8 mouse cellular contexts compared by ENCODE assay signal in the genomic region with DNA sequence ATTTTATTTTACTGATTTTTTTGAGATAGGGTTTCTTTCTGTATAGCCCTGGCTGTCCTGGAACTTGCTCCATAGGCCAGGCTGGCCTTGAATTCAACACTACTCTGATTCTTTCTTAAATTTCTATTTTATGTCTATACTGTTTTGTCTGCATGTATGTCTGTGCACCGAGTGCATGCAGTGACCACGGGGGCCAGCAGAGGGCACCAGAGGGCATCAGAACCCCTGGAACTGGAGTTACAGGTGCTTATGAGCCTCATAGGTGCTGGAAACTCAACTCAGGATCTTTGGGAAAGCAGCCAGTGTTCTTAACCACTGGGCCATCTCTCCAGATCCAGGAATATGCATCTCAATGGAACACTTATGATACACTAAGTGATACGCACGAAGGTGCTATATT.
DNase-seq lines count a peak whose midpoint lies in the region; ATAC-seq and TF ChIP-seq lines count a peak whose summit lies in the region.

No protein-coding gene starts in this region.

- H3K4me3 ChIP-seq in intestine, postnatal 0 days (ENCODE audit: low read depth, low read length) = no peak overlapping the region
- H3K4me3 ChIP-seq in intestine, embryonic 16.5 days (ENCODE audit: low read length) = no peak overlapping the region
- no peak overlapping the region for H3K4me3 ChIP-seq in bone marrow, adult 2 months (replicated peaks; ENCODE audit: control insufficient read depth, low read depth, low read length)
- H3K4me3 ChIP-seq in lung, postnatal 0 days (ENCODE audit: low read depth, low read length) = no peak overlapping the region
- H3K4me3 ChIP-seq in midbrain, embryonic 15.5 days = no peak overlapping the region

- no peaks in the 10 kb centered on the region for H3K36me3 ChIP-seq in intestine, postnatal 0 days (ENCODE audit: control insufficient read depth, insufficient read depth)
- no peaks in the 10 kb centered on the region for H3K36me3 ChIP-seq in intestine, embryonic 16.5 days (ENCODE audit: control insufficient read depth, insufficient read depth, low read length)
- no peaks in the 10 kb centered on the region for H3K36me3 ChIP-seq in lung, postnatal 0 days (ENCODE audit: insufficient read depth, low read length)
- no peaks in the 10 kb centered on the region for H3K36me3 ChIP-seq in midbrain, embryonic 15.5 days (replicated peaks)

- H3K4me1 ChIP-seq in intestine, postnatal 0 days (replicated peaks; ENCODE audit: control insufficient read depth, insufficient read depth, low read length) = peaks cover 6% of the 10 kb centered on the region; the same call in 1 of the 2 replicates
- H3K4me1 ChIP-seq in intestine, embryonic 16.5 days (ENCODE audit: control insufficient read depth, insufficient read depth, low read length) = peaks cover 2% of the 10 kb centered on the region; the same call in 1 of the 2 replicates
- no peaks in the 10 kb centered on the region for H3K4me1 ChIP-seq in bone marrow, adult 2 months (ENCODE audit: control insufficient read depth, insufficient read depth, low read length)
- no peaks in the 10 kb centered on the region for H3K4me1 ChIP-seq in lung, postnatal 0 days (ENCODE audit: insufficient read depth, low read depth, low read length)
- no peaks in the 10 kb centered on the region for H3K4me1 ChIP-seq in midbrain, embryonic 15.5 days

- no peak for TF ChIP-seq POLR2A in bone marrow, adult 2 months (IDR thresholded peaks at IDR 0.05; ENCODE audit: borderline replicate concordance, control insufficient read depth, low read depth, low read length)

- no peak for ATAC-seq in intestine, postnatal 0 days
- no peak for ATAC-seq in intestine, embryonic 16.5 days
- ATAC-seq in lung, postnatal 0 days = no peak
- ATAC-seq in midbrain, embryonic 15.5 days (replicated peaks) = no peak

- no peaks in the 10 kb centered on the region for H3K27me3 ChIP-seq in intestine, postnatal 0 days (replicated peaks; ENCODE audit: control insufficient read depth, insufficient read depth, low read length)
- no peaks in the 10 kb centered on the region for H3K27me3 ChIP-seq in intestine, embryonic 16.5 days (replicated peaks; ENCODE audit: control insufficient read depth, insufficient read depth, low read length)
- H3K27me3 ChIP-seq in lung, postnatal 0 days (replicated peaks; ENCODE audit: insufficient read depth, low read length) = no peaks in the 10 kb centered on the region
- no peaks in the 10 kb centered on the region for H3K27me3 ChIP-seq in midbrain, embryonic 15.5 days (replicated peaks)

- TF ChIP-seq EP300 in lung, postnatal 0 days (IDR thresholded peaks at IDR 0.05) = no peak

- peak; percentile 77 for DNase-seq in ES-CJ7 (ENCODE audit: low read depth, low spot score)
- DNase-seq in lung, postnatal 0 days (ENCODE audit: low spot score) = no peak
- DNase-seq in ovary, postnatal 36 days (ENCODE audit: low spot score) = no peak
- no peak for DNase-seq in retina, embryonic 14.5 days (ENCODE audit: low spot score)

- H3K9me3 ChIP-seq in intestine, postnatal 0 days (ENCODE audit: control insufficient read depth) = no peaks in the 10 kb centered on the region
- no peaks in the 10 kb centered on the region for H3K9me3 ChIP-seq in intestine, embryonic 16.5 days (ENCODE audit: control insufficient read depth, low read length)
- no peaks in the 10 kb centered on the region for H3K9me3 ChIP-seq in lung, postnatal 0 days (ENCODE audit: low read length)
- H3K9me3 ChIP-seq in midbrain, embryonic 15.5 days = no peaks in the 10 kb centered on the region

- H3K9ac ChIP-seq in intestine, postnatal 0 days (ENCODE audit: low read depth, low read length) = no peak overlapping the region
- H3K9ac ChIP-seq in intestine, embryonic 16.5 days (ENCODE audit: low read depth, low read length) = no peak overlapping the region
- no peak overlapping the region for H3K9ac ChIP-seq in lung, postnatal 0 days (replicated peaks; ENCODE audit: low read depth)
- H3K9ac ChIP-seq in midbrain, embryonic 15.5 days = no peak overlapping the region

- 66% methylated on average over 4 of the region's 4 CpGs for WGBS in intestine, postnatal 0 days
- 67% methylated on average over 4 of the region's 4 CpGs for WGBS in intestine, embryonic 16.5 days
- WGBS in bone marrow, adult 2 months = 67% methylated on average over 4 of the region's 4 CpGs
- WGBS in lung, postnatal 0 days = 67% methylated on average over 4 of the region's 4 CpGs
- WGBS in midbrain, embryonic 15.5 days = 70% methylated on average over 4 of the region's 4 CpGs

- no peak overlapping the region for H3K27ac ChIP-seq in intestine, postnatal 0 days (ENCODE audit: low read depth, low read length)
- H3K27ac ChIP-seq in intestine, embryonic 16.5 days (ENCODE audit: low read length) = no peak overlapping the region
- H3K27ac ChIP-seq in bone marrow, adult 2 months (ENCODE audit: control insufficient read depth, insufficient read depth, low read depth, low read length, poor library complexity) = no peak overlapping the region
- H3K27ac ChIP-seq in lung, postnatal 0 days (ENCODE audit: low read length) = no peak overlapping the region
- H3K27ac ChIP-seq in midbrain, embryonic 15.5 days = no peak overlapping the region

- H3K4me2 ChIP-seq in intestine, postnatal 0 days (replicated peaks; ENCODE audit: low read depth) = no peak overlapping the region
- H3K4me2 ChIP-seq in intestine, embryonic 16.5 days (ENCODE audit: low read depth, low read length) = no peak overlapping the region
- no peak overlapping the region for H3K4me2 ChIP-seq in lung, postnatal 0 days (replicated peaks; ENCODE audit: low read depth, low read length)
- no peak overlapping the region for H3K4me2 ChIP-seq in midbrain, embryonic 15.5 days

- TF ChIP-seq CTCF in intestine, postnatal 0 days (IDR thresholded peaks at IDR 0.05; ENCODE audit: low read depth) = peak; percentile 77
- TF ChIP-seq CTCF in bone marrow, adult 2 months (IDR thresholded peaks at IDR 0.05; ENCODE audit: control insufficient read depth, insufficient read depth, low read length) = peak; percentile 76
- peak; percentile 63 for TF ChIP-seq CTCF in lung, postnatal 0 days (IDR thresholded peaks at IDR 0.05)
